Mouse (Mus musculus): ENCODE measurements around the gene Cnr2. TPM values are rescaled to one million over a fixed set of nuclear protein-coding genes. Genes with fewer than 3 reads are reported as not detected.
"Not testable (repeated sequence)": the region's sequence is repeated elsewhere in the genome, so short reads cannot be mapped to it uniquely, and the experiment has no call there.

The Cnr2 gene
- polyA plus RNA-seq, 1 experiment, result not detected

DNA sequence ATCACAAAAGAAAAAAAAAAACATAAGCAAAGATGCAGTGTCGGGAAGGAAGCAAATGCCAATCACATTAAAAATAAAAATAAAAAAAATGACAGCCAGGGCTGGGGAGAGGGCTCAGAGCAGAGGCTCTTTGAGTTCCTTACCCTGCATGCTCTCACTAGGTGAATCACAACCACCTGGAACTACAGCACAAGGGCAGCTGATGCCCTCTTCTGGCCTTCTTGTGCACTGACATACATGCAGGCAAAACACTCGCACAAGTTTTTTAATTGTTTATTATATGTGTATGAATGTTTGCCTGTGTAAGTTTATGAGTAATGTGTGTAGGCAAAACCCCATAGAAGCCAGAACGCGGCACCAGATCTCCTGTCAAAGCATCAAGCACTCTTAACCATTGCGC lies 36.6 kb downstream of the Cnr2 start:
- no peak for TF ChIP-seq CTCF (IDR thresholded peaks at IDR 0.05; ENCODE audit: insufficient read depth, low read depth, low read length)
- no peak for TF ChIP-seq POLR2A (IDR thresholded peaks at IDR 0.05; ENCODE audit: insufficient read depth, low read depth, low read length)
- Histone ChIP-seq H3K4me3 (ENCODE audit: insufficient read depth, low read depth, low read length) (no peak overlapping the region), H3K4me1 (ENCODE audit: control insufficient read depth, insufficient read depth, low read length) (peaks cover 5% of the 10 kb centered on the region; the same call in 1 of the 2 replicates), H3K27ac (ENCODE audit: insufficient read depth, low read depth, low read length) (no peak overlapping the region)
- WGBS, result 83% methylated on average over 5 of the region's 5 CpGs

GRCm38 (mm10) chr4:135934708-135935500 lies 39.7 kb downstream of the Cnr2 start:
- TF ChIP-seq POLR2A (IDR thresholded peaks at IDR 0.05; ENCODE audit: insufficient read depth, low read depth, low read length) (no peak), CTCF (IDR thresholded peaks at IDR 0.05; ENCODE audit: insufficient read depth, low read depth, low read length) (no peak)
- Histone ChIP-seq H3K27ac (ENCODE audit: insufficient read depth, low read depth, low read length) (no peak overlapping the region), H3K4me3 (ENCODE audit: insufficient read depth, low read depth, low read length) (no peak overlapping the region), H3K4me1 (ENCODE audit: control insufficient read depth, insufficient read depth, low read length) (peaks cover 7% of the 10 kb centered on the region)
- WGBS, result 65% methylated on average over 12 of the region's 12 CpGs

DNA sequence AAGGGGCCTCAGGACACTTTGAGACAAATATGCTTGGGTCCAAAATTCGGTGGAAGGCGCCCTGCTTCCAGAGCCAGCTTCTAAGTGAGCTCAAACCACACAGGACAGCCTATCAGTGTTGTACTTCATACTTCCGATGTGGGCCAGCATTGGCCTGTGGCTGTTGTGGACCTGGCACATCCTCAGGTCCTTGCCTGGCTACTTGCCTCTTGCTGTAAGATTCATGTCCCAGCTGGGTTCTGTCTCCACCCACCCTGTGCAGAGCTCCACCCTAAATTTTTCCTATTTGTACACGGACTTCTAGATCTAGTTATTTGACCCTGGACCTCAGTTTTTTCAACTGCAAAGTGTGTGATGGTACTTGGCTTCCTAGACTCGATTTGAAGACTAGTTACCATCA lies 40.3 kb downstream of the Cnr2 start:
- 67% methylated on average over 5 of the region's 5 CpGs for WGBS

GRCm38 (mm10) chr4:135938858-135939257 lies 43.7 kb downstream of the Cnr2 start:
- WGBS, result 74% methylated on average over 7 of the region's 7 CpGs
- Histone ChIP-seq H3K27ac (ENCODE audit: insufficient read depth, low read depth, low read length) (no peak overlapping the region), H3K4me1 (ENCODE audit: control insufficient read depth, insufficient read depth, low read length) (peaks cover 7% of the 10 kb centered on the region), H3K4me3 (ENCODE audit: insufficient read depth, low read depth, low read length) (no peak overlapping the region)
- TF ChIP-seq POLR2A (IDR thresholded peaks at IDR 0.05; ENCODE audit: insufficient read depth, low read depth, low read length), result no peak

More for the DNA sequence above, 40.3 kb downstream of the Cnr2 start:
- no peak overlapping the region for H3K27ac ChIP-seq (ENCODE audit: insufficient read depth, low read depth, low read length)
- H3K4me3 ChIP-seq (ENCODE audit: insufficient read depth, low read depth, low read length), result no peak overlapping the region
- H3K4me1 ChIP-seq (ENCODE audit: control insufficient read depth, insufficient read depth, low read length), result peaks cover 7% of the 10 kb centered on the region
- TF ChIP-seq CTCF (IDR thresholded peaks at IDR 0.05; ENCODE audit: insufficient read depth, low read depth, low read length) (no peak), POLR2A (IDR thresholded peaks at IDR 0.05; ENCODE audit: insufficient read depth, low read depth, low read length) (no peak)

DNA sequence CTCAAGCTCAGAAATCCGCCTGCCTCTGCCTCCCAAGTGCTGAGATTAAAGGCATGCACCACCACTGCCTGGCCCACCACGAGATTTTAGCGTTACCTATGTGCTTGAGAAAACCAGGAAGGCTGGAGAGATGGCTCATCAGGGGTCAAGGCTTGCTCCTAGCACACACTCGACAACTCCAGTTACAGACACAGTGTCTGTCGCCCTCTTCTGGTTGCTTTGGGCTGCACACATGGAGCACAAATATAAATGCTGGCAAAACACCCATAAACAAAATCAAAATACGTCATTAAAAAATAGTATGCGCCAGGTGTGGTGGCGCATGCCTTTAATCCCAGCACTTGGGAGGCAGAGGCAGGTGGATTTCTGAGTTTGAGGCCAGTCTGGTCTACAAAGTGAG lies 45.8 kb downstream of the Cnr2 start:
- H3K4me1 ChIP-seq (ENCODE audit: control insufficient read depth, insufficient read depth, low read length); H3K27ac ChIP-seq (ENCODE audit: insufficient read depth, low read depth, low read length); H3K4me3 ChIP-seq (ENCODE audit: insufficient read depth, low read depth, low read length): not testable (repeated sequence)
- 87% methylated on average over 8 of the region's 8 CpGs for WGBS

GRCm38 (mm10) chr4:135942193-135942592 lies 47.0 kb downstream of the Cnr2 start:
- TF ChIP-seq CTCF (IDR thresholded peaks at IDR 0.05; ENCODE audit: insufficient read depth, low read depth, low read length) (no peak), POLR2A (IDR thresholded peaks at IDR 0.05; ENCODE audit: insufficient read depth, low read depth, low read length) (no peak)
- peaks cover 12% of the 10 kb centered on the region for H3K4me1 ChIP-seq (ENCODE audit: control insufficient read depth, insufficient read depth, low read length)
- H3K4me3 ChIP-seq (ENCODE audit: insufficient read depth, low read depth, low read length), result no peak overlapping the region
- WGBS, result 82% methylated on average over 6 of the region's 6 CpGs
- H3K27ac ChIP-seq (ENCODE audit: insufficient read depth, low read depth, low read length), result no peak overlapping the region

DNA sequence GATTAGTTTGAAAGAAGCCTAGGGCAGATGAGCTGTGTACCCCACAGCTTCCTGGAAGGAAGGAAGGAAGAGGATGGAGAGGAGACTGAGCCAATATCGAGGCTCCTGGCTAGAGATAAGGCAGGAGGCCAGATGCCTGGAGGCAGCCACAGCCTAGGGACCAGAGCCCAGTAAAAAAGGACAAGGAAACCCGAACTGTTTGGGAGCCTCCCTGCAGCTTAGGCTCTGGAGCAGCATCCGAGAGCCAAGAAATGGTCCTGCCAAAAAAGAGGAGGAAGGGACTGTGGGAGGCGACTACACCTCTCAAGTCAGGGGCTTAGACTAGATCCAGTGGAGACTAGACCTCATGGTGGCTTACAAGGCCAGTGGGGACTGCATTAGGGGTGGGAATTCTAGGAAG lies 48.2 kb downstream of the Cnr2 start:
- Histone ChIP-seq H3K4me3 (ENCODE audit: insufficient read depth, low read depth, low read length) (no peak overlapping the region), H3K4me1 (ENCODE audit: control insufficient read depth, insufficient read depth, low read length) (peaks cover 17% of the 10 kb centered on the region), H3K27ac (ENCODE audit: insufficient read depth, low read depth, low read length) (no peak overlapping the region)
- no peak for TF ChIP-seq POLR2A (IDR thresholded peaks at IDR 0.05; ENCODE audit: insufficient read depth, low read depth, low read length)
- no peak for TF ChIP-seq CTCF (IDR thresholded peaks at IDR 0.05; ENCODE audit: insufficient read depth, low read depth, low read length)
- WGBS, result 56% methylated on average over 4 of the region's 4 CpGs

DNA sequence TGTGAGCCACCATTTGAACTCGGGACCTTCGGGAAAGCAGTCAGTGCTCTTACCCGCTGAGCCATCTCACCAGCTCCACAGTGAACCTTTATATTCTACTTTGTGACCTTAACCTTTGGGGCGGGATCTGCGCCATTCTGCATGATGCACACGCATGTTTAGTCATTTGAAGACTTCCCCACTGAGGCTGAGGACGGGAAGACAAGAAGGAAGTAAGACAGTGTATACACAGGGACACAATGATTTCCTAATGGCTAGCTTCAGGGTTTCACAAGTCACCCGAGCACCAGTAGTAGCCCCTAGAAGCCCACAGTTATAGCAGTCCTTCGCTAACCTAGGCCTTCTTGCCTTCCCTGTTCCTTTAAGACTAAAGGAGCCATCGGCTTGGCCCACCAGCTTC lies 50.5 kb downstream of the Cnr2 start:
- H3K27ac ChIP-seq (ENCODE audit: insufficient read depth, low read depth, low read length), result peak overlapping the region; percentile 43; the same call in 1 of the 2 replicates
- H3K4me3 ChIP-seq (ENCODE audit: insufficient read depth, low read depth, low read length), result peak overlapping the region; percentile 71
- TF ChIP-seq POLR2A (IDR thresholded peaks at IDR 0.05; ENCODE audit: insufficient read depth, low read depth, low read length), result no peak
- TF ChIP-seq CTCF (IDR thresholded peaks at IDR 0.05; ENCODE audit: insufficient read depth, low read depth, low read length), result no peak
- WGBS, result 79% methylated on average over 10 of the region's 10 CpGs
- peaks cover 29% of the 10 kb centered on the region for H3K4me1 ChIP-seq (ENCODE audit: control insufficient read depth, insufficient read depth, low read length)

DNA sequence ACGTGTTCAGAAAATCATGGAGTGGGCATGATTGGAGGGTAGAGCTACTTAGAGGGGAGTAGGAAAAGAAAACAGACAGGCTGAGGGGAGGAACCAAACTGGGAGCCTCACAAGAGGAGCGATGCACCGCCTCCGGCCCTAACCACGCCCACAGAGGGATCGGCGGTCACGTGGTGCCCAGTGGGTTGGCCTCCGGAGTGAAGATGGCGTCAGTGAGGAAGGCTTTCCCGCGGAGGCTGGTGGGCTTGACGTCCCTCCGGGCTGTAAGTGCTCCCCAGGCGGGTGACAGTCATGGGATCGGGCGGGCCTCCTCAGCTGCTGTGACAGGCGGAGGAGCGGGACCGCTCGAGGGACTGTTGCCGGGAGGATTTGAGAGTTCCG lies 51.1 kb downstream of the Cnr2 start, which contains the start of gene Hmgcl:
Gene Hmgcl, plus strand, starts transcription at position 171 of the 381 bp plus-strand sequence.
- H3K27ac ChIP-seq (ENCODE audit: insufficient read depth, low read depth, low read length), result peak within 1 kb of the TSS; percentile 61
- H3K4me1 ChIP-seq (ENCODE audit: control insufficient read depth, insufficient read depth, low read length), result peaks cover 29% of the 10 kb centered on the region
- under 1% methylated on average over 23 of the region's 23 CpGs for WGBS
- peak; percentile 88 for TF ChIP-seq POLR2A (IDR thresholded peaks at IDR 0.05; ENCODE audit: insufficient read depth, low read depth, low read length)
- no peak for TF ChIP-seq CTCF (IDR thresholded peaks at IDR 0.05; ENCODE audit: insufficient read depth, low read depth, low read length)
- H3K4me3 ChIP-seq (ENCODE audit: insufficient read depth, low read depth, low read length), result peak within 1 kb of the TSS; percentile 71

Measured in olfactory bulb, adult 2 months (tissue).